Mouse (Mus musculus): Measurements from ENCODE around the gene Pabpc1l. TPM values are rescaled to one million over a fixed set of nuclear protein-coding genes. Genes with fewer than 3 reads are reported as not detected.
"Not testable (repeated sequence)": the region's sequence is repeated elsewhere in the genome, so short reads cannot be mapped to it uniquely, and the experiment has no call there.

Pabpc1l gene
- polyA plus RNA-seq, 1 experiment from 2014 or later: 0.39 TPM

DNA sequence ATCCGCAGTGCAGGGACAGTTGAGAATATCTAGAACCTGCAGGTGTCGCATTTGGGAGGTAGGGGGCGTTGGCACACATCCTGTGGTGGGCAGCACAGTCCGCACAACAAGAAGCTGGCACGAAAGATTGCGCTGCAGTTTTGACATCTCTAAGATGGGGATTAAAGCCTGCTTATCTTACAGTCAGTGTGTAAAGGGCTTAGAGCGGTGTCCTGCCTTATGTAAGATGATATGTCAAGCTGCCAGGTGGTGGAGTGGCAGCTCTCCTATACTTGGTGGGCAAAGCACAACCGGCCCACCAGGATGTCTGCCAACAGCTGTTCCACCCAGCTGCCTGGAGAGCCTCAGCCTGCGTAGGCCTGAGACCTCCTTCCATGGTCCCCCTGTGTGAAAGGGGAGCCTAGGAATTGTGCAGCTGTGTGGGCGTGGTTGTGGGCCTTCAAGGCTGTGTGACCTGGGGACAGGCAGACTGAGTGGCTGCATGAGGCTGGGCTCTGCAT is 11.3 kb downstream of the Pabpc1l start:
- H3K27ac ChIP-seq: no peak overlapping the region
- no peaks in the 10 kb centered on the region for H3K9me3 ChIP-seq (replicated peaks)
- peak; percentile 7 for DNase-seq
- no peak overlapping the region for H3K4me3 ChIP-seq (replicated peaks)
- no peaks in the 10 kb centered on the region for H3K36me3 ChIP-seq
- H3K9ac ChIP-seq: no peak overlapping the region
- WGBS (ENCODE audit: insufficient replicate concordance): 30% methylated on average over 10 of the region's 10 CpGs
- no peaks in the 10 kb centered on the region; the same call in 1 of the 2 replicates for H3K4me1 ChIP-seq (replicated peaks)
- no peak overlapping the region for H3K4me2 ChIP-seq
- peak; percentile 68 for ATAC-seq (ENCODE audit: low read depth)
- H3K27me3 ChIP-seq: no peaks in the 10 kb centered on the region

DNA sequence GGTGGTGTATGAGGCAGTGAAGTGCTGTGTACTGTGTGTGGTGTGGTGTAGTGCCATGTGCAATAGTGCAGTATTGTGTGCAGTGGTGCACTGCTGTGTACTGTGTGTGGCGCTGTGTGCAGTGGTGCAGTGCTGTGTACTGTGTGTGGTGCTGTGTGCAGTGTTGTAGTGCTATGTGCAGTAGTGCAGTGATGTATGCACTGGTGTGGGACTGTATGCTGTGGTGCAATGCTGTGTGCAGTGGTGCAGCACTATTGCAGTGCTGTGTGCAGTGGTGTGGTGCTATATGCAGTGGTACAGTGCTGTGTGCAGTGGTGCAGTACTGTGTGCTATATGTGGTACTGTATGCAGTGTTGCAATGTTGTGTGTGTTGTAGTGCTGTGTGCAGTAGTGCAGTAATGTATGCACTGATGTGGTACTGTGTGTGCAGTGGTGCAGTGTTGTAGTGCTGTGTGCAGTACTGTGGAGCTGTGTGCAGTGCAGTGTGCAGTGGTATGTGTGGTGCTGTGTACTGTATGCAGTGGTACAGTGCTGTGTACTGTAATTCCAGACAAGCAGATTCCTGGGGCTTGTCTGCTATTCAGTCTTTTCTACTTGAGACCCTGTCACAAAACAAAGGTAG is 13.3 kb downstream of the Pabpc1l start:
- DNase-seq (no peak), ATAC-seq (ENCODE audit: low read depth) (no peak)
- H3K4me2 ChIP-seq: no peak overlapping the region
- no peak overlapping the region for H3K27ac ChIP-seq
- H3K9ac ChIP-seq: no peak overlapping the region
- no peaks in the 10 kb centered on the region for H3K27me3 ChIP-seq
- no peaks in the 10 kb centered on the region; the same call in 1 of the 2 replicates for H3K4me1 ChIP-seq (replicated peaks)
- 67% methylated on average over 1 of the region's 1 CpGs for WGBS (ENCODE audit: insufficient replicate concordance)
- no peaks in the 10 kb centered on the region for H3K9me3 ChIP-seq (replicated peaks)
- no peaks in the 10 kb centered on the region for H3K36me3 ChIP-seq
- no peak overlapping the region for H3K4me3 ChIP-seq (replicated peaks)

GRCm38 (mm10) chr2:164040949-164041348 is 15.7 kb downstream of the Pabpc1l start:
- no peaks in the 10 kb centered on the region; the same call in 1 of the 2 replicates for H3K4me1 ChIP-seq (replicated peaks)
- no peak overlapping the region for H3K4me3 ChIP-seq (replicated peaks)
- H3K9ac ChIP-seq: no peak overlapping the region
- ATAC-seq (ENCODE audit: low read depth): no peak
- no peaks in the 10 kb centered on the region for H3K9me3 ChIP-seq (replicated peaks)
- WGBS (ENCODE audit: insufficient replicate concordance): 72% methylated on average over 6 of the region's 6 CpGs
- H3K4me2 ChIP-seq: no peak overlapping the region
- H3K27ac ChIP-seq: no peak overlapping the region
- H3K27me3 ChIP-seq: no peaks in the 10 kb centered on the region
- no peaks in the 10 kb centered on the region for H3K36me3 ChIP-seq
- no peak for DNase-seq

DNA sequence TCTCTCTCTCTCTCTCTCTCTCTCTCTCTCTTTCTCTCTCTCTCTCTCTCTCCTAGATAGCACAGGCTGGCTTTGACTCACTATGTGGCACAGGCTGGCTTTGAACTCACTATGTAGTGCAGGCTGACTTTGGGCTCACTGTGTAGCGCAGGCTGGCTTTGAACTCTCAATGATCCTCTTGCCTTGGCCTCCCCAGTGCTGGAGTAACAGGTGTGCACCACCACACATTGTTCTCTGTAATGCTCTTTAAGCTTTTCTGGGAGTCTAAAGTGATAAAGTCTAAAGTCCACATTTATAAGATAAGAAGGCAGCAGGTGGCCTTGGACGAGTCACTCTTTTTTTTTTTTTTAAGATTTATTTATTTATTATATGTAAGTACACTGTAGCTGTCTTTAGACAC is 16.3 kb downstream of the Pabpc1l start:
- 64% methylated on average over 2 of the region's 2 CpGs for WGBS (ENCODE audit: insufficient replicate concordance)
- no peaks in the 10 kb centered on the region for H3K27me3 ChIP-seq
- H3K4me2 ChIP-seq: no peak overlapping the region
- H3K9me3 ChIP-seq (replicated peaks): no peaks in the 10 kb centered on the region
- no peak overlapping the region for H3K9ac ChIP-seq
- no peaks in the 10 kb centered on the region for H3K36me3 ChIP-seq
- ATAC-seq (ENCODE audit: low read depth) (no peak), DNase-seq (no peak)
- H3K4me3 ChIP-seq (replicated peaks): no peak overlapping the region
- no peaks in the 10 kb centered on the region; the same call in 1 of the 2 replicates for H3K4me1 ChIP-seq (replicated peaks)
- no peak overlapping the region for H3K27ac ChIP-seq

DNA sequence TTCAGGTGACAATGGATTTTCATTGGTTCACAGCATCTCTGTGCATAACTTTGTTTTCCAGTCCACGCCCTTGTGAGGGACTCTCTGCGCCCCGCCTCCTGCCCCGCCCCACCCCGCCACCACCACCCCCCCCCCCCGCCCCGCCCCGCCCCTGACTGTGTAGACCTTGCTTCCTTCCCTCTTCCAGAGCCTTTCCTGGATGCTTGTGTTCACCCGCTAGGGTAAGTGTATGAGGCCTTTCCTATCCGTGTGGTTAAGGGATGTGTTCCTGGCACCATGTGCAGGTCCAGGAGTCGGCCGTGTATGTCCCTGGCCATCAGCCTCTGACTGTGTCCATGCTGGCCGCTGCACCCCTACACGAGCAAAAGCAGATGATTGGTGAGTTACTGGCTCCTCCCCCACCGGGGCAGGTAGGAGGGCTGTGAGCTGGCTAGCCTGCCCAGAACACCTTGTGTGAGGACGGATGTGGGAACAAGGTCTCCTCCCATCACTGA is 22.0 kb downstream of the Pabpc1l start:
- peak; percentile 87 for ATAC-seq (ENCODE audit: low read depth)
- Histone ChIP-seq H3K9ac (no peak overlapping the region), H3K9me3 (replicated peaks) (no peaks in the 10 kb centered on the region), H3K27ac (no peak overlapping the region), H3K27me3 (no peaks in the 10 kb centered on the region), H3K4me2 (peak overlapping the region; percentile 64), H3K4me3 (replicated peaks) (peak overlapping the region; percentile 35), H3K4me1 (replicated peaks) (peaks cover 4% of the 10 kb centered on the region), H3K36me3 (peaks cover 6% of the 10 kb centered on the region)
- WGBS (ENCODE audit: insufficient replicate concordance): under 1% methylated on average over 16 of the region's 16 CpGs
- peak; percentile 45 for DNase-seq

- WGBS (ENCODE audit: insufficient replicate concordance): 73% methylated on average over 8 of the region's 8 CpGs
- ATAC-seq (ENCODE audit: low read depth) (no peak), DNase-seq (no peak)
- Histone ChIP-seq H3K9ac (no peak overlapping the region), H3K4me3 (replicated peaks) (no peak overlapping the region), H3K27me3 (no peaks in the 10 kb centered on the region), H3K4me2 (no peak overlapping the region), H3K36me3 (peaks cover 63% of the 10 kb centered on the region), H3K9me3 (replicated peaks) (no peaks in the 10 kb centered on the region), H3K27ac (no peak overlapping the region), H3K4me1 (replicated peaks) (no peaks in the 10 kb centered on the region)
Observed at GRCm38 (mm10) chr2:164053767-164054166, 28.5 kb downstream of the Pabpc1l start.

DNA sequence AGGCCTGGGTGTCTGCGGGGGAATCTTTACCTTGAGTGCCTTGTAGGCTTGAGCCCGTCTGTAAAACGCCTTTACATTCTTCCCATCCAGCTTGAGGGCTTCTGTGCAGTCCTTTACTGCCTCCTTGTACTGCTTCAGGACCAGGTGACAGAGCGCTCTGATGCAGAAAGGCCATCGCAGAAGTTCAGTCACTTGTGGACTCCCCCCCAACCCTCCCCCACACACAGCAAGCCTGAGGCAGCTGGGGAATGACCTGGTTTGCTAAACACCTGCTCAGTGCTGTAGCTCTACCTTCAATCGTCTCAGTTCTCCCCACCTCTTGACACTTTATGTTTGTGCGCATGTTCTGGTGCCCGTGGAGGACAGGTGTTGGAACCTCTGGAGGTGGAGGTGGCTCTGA is 29.4 kb downstream of the Pabpc1l start:
- H3K9ac ChIP-seq: no peak overlapping the region
- H3K27me3 ChIP-seq: no peaks in the 10 kb centered on the region
- H3K4me1 ChIP-seq (replicated peaks): no peaks in the 10 kb centered on the region
- H3K27ac ChIP-seq: no peak overlapping the region
- 87% methylated on average over 8 of the region's 8 CpGs for WGBS (ENCODE audit: insufficient replicate concordance)
- H3K4me3 ChIP-seq (replicated peaks): no peak overlapping the region
- no peak for DNase-seq
- H3K4me2 ChIP-seq: no peak overlapping the region
- H3K36me3 ChIP-seq: peaks cover 72% of the 10 kb centered on the region
- H3K9me3 ChIP-seq (replicated peaks): no peaks in the 10 kb centered on the region
- ATAC-seq (ENCODE audit: low read depth): no peak

GRCm38 (mm10) chr2:164059634-164060235 is 34.5 kb downstream of the Pabpc1l start:
- Histone ChIP-seq H3K4me2 (no peak overlapping the region), H3K9ac (no peak overlapping the region), H3K27me3 (no peaks in the 10 kb centered on the region), H3K4me3 (replicated peaks) (no peak overlapping the region), H3K4me1 (replicated peaks) (no peaks in the 10 kb centered on the region), H3K36me3 (peaks cover 90% of the 10 kb centered on the region), H3K27ac (no peak overlapping the region), H3K9me3 (replicated peaks) (no peaks in the 10 kb centered on the region)
- no peak for ATAC-seq (ENCODE audit: low read depth)
- WGBS (ENCODE audit: insufficient replicate concordance): 82% methylated on average over 8 of the region's 8 CpGs
- DNase-seq: no peak

GRCm38 (mm10) chr2:164070142-164070764 is 45.0 kb downstream of the Pabpc1l start, which contains the start of gene Stk4:
TSS of gene Stk4 (plus strand) at chr2:164070322.
- ATAC-seq (ENCODE audit: low read depth) (no peak), DNase-seq (peak; percentile 19)
- 1% methylated on average over 45 of the region's 45 CpGs for WGBS (ENCODE audit: insufficient replicate concordance)
- H3K27ac ChIP-seq: peak within 1 kb of the TSS; percentile 75
- peak within 1 kb of the TSS; percentile 90 for H3K9ac ChIP-seq
- peak within 1 kb of the TSS; percentile 91 for H3K4me2 ChIP-seq
- H3K27me3 ChIP-seq: no peaks in the 10 kb centered on the region
- H3K9me3 ChIP-seq (replicated peaks): no peaks in the 10 kb centered on the region
- H3K4me1 ChIP-seq (replicated peaks): peaks cover 45% of the 10 kb centered on the region
- peaks cover 19% of the 10 kb centered on the region for H3K36me3 ChIP-seq
- peak within 1 kb of the TSS; percentile 89 for H3K4me3 ChIP-seq (replicated peaks)

DNA sequence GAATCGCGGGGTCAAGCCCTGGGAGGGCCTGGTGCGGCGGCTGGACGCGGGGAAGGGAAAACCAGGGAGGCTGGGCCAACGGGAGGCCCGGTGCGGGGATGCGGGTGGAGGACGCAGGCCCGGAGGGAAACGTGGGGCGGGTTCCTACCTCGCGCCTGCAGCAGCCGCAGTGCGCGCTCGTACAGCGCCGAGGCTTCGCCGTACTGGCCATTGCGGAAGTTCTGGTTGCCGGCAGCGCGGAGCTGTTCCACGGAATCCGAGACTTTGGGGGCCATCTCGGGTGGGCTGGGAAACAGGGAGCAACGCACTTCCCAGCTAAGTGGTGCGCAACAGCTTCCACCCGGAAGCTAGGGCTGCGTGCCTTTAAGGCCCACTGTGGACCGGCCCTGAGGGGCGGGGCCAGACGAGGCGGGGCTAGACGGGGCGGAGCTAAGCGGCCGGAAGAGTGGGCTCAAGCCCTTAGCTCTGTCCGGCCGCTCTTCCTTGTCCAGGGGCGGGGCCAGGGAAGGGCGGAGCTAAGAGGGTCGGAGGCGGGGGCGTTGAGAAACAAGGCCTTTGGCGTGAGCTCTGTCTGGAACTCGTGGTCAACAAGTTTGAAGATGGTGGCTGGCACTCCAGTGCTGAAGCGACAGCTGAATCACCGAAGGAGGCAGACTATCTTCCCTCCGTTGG is 45.7 kb downstream of the Pabpc1l start, which contains the start of gene Tomm34:
Tomm34 (minus strand) TSS at position 405 of the 672 bp plus-strand sequence.
- peak within 1 kb of the TSS; percentile 90 for H3K9ac ChIP-seq
- H3K4me2 ChIP-seq: peak within 1 kb of the TSS; percentile 91
- peak within 1 kb of the TSS; percentile 89 for H3K4me3 ChIP-seq (replicated peaks)
- peaks cover 51% of the 10 kb centered on the region for H3K4me1 ChIP-seq (replicated peaks)
- under 1% methylated on average over 55 of the region's 55 CpGs for WGBS (ENCODE audit: insufficient replicate concordance)
- peaks cover 12% of the 10 kb centered on the region for H3K36me3 ChIP-seq
- no peaks in the 10 kb centered on the region for H3K9me3 ChIP-seq (replicated peaks)
- peak within 1 kb of the TSS; percentile 75 for H3K27ac ChIP-seq
- no peaks in the 10 kb centered on the region for H3K27me3 ChIP-seq
- ATAC-seq (ENCODE audit: low read depth): peak; percentile 92
- DNase-seq: peak; percentile 94

GRCm38 (mm10) chr2:164071437-164071820 is 46.2 kb downstream of the Pabpc1l start:
- DNase-seq; ATAC-seq (ENCODE audit: low read depth); H3K27me3 ChIP-seq; H3K36me3 ChIP-seq; H3K9me3 ChIP-seq (replicated peaks): not testable (repeated sequence)
- H3K4me2 ChIP-seq: peak overlapping the region; percentile 91
- peak overlapping the region; percentile 89 for H3K4me3 ChIP-seq (replicated peaks)
- peak overlapping the region; percentile 75 for H3K27ac ChIP-seq
- peaks cover 57% of the 10 kb centered on the region for H3K4me1 ChIP-seq (replicated peaks)
- 71% methylated on average over 11 of the region's 11 CpGs for WGBS (ENCODE audit: insufficient replicate concordance)
- peak overlapping the region; percentile 90 for H3K9ac ChIP-seq

Data from liver, embryonic 13.5 days (tissue).